Comparison of ENCODE assay signal across 14 mouse cellular contexts in genomic region chr5:136147704-136148103, GRCm38 (mm10).
"Had no signal": no experiment of that assay in that cellular context is flagged by ENCODE, and none has a peak within 500 bp of the region (broad histone marks: within the 10 kb centered on the region; RNA-seq: fewer than 3 reads in every experiment).

No protein-coding gene starts in this region.

- ATAC-seq: intestine, embryonic 15.5 days; midbrain, embryonic 13.5 days had no signal

- H3K4me2 ChIP-seq: intestine, embryonic 15.5 days; kidney, embryonic 15.5 days; liver, embryonic 13.5 days; midbrain, embryonic 13.5 days; stomach, embryonic 15.5 days had no signal

- H3K4me3 ChIP-seq: intestine, embryonic 15.5 days; kidney, embryonic 15.5 days; left cerebral cortex, adult 2 months; liver, embryonic 13.5 days; midbrain, embryonic 10.5 days; midbrain, embryonic 13.5 days; stomach, embryonic 15.5 days had no signal

- H3K9me3 ChIP-seq: intestine, embryonic 15.5 days; kidney, embryonic 15.5 days; liver, embryonic 13.5 days; midbrain, embryonic 10.5 days; midbrain, embryonic 13.5 days; stomach, embryonic 15.5 days had no signal

- DNase-seq: kidney, adult 11 months; kidney, adult 8-10 months; kidney, postnatal 10 days; kidney, postnatal 36 days; layer of hippocampus, postnatal 36 days; liver, embryonic 13.5 days; lung, adult 2 months; lung, postnatal 14 days had no signal

- H3K9ac ChIP-seq: intestine, embryonic 15.5 days; kidney, embryonic 15.5 days; liver, embryonic 13.5 days; midbrain, embryonic 13.5 days; stomach, embryonic 15.5 days had no signal

- H3K36me3 ChIP-seq: intestine, embryonic 15.5 days; midbrain, embryonic 10.5 days; stomach, embryonic 15.5 days had no signal

- H3K27me3 ChIP-seq: intestine, embryonic 15.5 days; kidney, embryonic 15.5 days; liver, embryonic 13.5 days; midbrain, embryonic 13.5 days; stomach, embryonic 15.5 days had no signal

- H3K27ac ChIP-seq: intestine, embryonic 15.5 days; kidney, embryonic 15.5 days; left cerebral cortex, adult 2 months; liver, embryonic 13.5 days; midbrain, embryonic 10.5 days; midbrain, embryonic 13.5 days; stomach, embryonic 15.5 days had no signal

- H3K4me1 ChIP-seq: intestine, embryonic 15.5 days; kidney, embryonic 15.5 days; midbrain, embryonic 10.5 days; midbrain, embryonic 13.5 days; stomach, embryonic 15.5 days had no signal
